Mouse (Mus musculus) heart, embryonic 15.5 days (tissue): ENCODE results near the gene Fam243. TPM values are rescaled to one million over a fixed set of nuclear protein-coding genes. Genes with fewer than 3 reads are reported as not detected.

Experiments used
- ATAC-seq: fragments of 200-750 bp; cut with Nextera tagmentation; replicated peaks from 2 replicates; pipeline ENCODE4 v1.8.0; 2017; ENCODE audit warnings: low read depth, moderate TSS enrichment; ENCODE audit not compliant: insufficient number of reproducible peaks, insufficient read depth, low FRiP score
- H3K27ac ChIP-seq: fragments of 300-500 bp; sonication (generic); 2 replicates; pipeline ENCODE4 v1.5.1; 2015; ENCODE audit warnings: mild to moderate bottlenecking, inconsistent platforms
- H3K27me3 ChIP-seq: fragments of 300-500 bp; sonication (generic); 2 replicates; pipeline ENCODE4 v1.6.1; 2015; ENCODE audit warnings: inconsistent platforms
- H3K36me3 ChIP-seq: fragments of 300-500 bp; sonication (generic); 2 replicates; pipeline ENCODE4 v1.6.1; 2015; ENCODE audit warnings: mild to moderate bottlenecking, inconsistent platforms
- H3K4me1 ChIP-seq: fragments of 300-500 bp; sonication (generic); replicated peaks from 2 replicates; pipeline ENCODE4 v1.6.1; 2015; ENCODE audit warnings: inconsistent platforms
- H3K4me2 ChIP-seq: fragments of 300-500 bp; sonication (generic); 2 replicates; pipeline ENCODE4 v1.6.1; 2015; ENCODE audit warnings: inconsistent platforms, mild to moderate bottlenecking, moderate library complexity
- H3K4me3 ChIP-seq: fragments of 300-500 bp; sonication (generic); 2 replicates; pipeline ENCODE4 v1.5.1; 2015; ENCODE audit warnings: mild to moderate bottlenecking, inconsistent platforms
- H3K9ac ChIP-seq: fragments of 300-500 bp; sonication (generic); 2 replicates; pipeline ENCODE4 v1.6.1; 2015; ENCODE audit warnings: mild to moderate bottlenecking, inconsistent platforms
- H3K9me3 ChIP-seq: fragments of 300-500 bp; sonication (generic); replicated peaks from 2 replicates; pipeline ENCODE4 v1.6.1; 2016; ENCODE audit warnings: inconsistent platforms
- WGBS: fragments of 180-500 bp; shearing (Covaris S2); methylation state at CpG from one replicate; pipeline ENCODE4 v1.1.7; 2015; ENCODE audit warnings: mixed read lengths; 5-methylcytosine and 5-hydroxymethylcytosine counted together
- polyA plus RNA-seq: library from polyadenylated mRNA; unstranded; fragments of >200 nt; fragmentation: Nextera tagmentation; extraction: Ambion mirVana; gene quantifications from 2 replicates; pipeline ENCODE4 v1.2.1, GENCODE M21; 2015

Gene Fam243
- polyA plus RNA-seq, 1 experiment from 2014 or later, result not detected

GRCm38 (mm10) chr16:92295328-92295727 is 25.9 kb downstream of the Fam243 start:
- WGBS, result 42% methylated on average over 2 of the region's 2 CpGs
- Histone ChIP-seq H3K27ac (0 out of 2 replicates have a peak overlapping the region, but pooled peaks have one; percentile 16), H3K27me3 (no peaks in the 10 kb centered on the region), H3K9me3 (no peaks in the 10 kb centered on the region), H3K9ac (no peak overlapping the region), H3K4me3 (no peak overlapping the region), H3K4me1 (peaks cover 11% of the 10 kb centered on the region), H3K36me3 (no peaks in the 10 kb centered on the region), H3K4me2 (no peak overlapping the region)
- 0 out of 2 replicates have a peak, but pooled peaks have one; percentile 35 for ATAC-seq

- no peak overlapping the region for H3K9ac ChIP-seq
- peaks cover 11% of the 10 kb centered on the region for H3K4me1 ChIP-seq
- H3K4me3 ChIP-seq, result no peak overlapping the region
- no peak for ATAC-seq
- 59% methylated on average over 12 of the region's 12 CpGs for WGBS
- H3K9me3 ChIP-seq, result no peaks in the 10 kb centered on the region
- H3K27ac ChIP-seq, result no peak overlapping the region
- no peaks in the 10 kb centered on the region; the same call in 1 of the 2 replicates for H3K27me3 ChIP-seq
- H3K36me3 ChIP-seq, result no peaks in the 10 kb centered on the region
- no peak overlapping the region for H3K4me2 ChIP-seq
Measured at GRCm38 (mm10) chr16:92294267-92294970, 26.8 kb downstream of the Fam243 start.

- 60% methylated on average over 10 of the region's 10 CpGs for WGBS
- Histone ChIP-seq H3K4me1 (peaks cover 11% of the 10 kb centered on the region), H3K4me3 (no peak within 1 kb of the TSS)
Measured at GRCm38 (mm10) chr16:92292101-92292500, 29.1 kb downstream of the Fam243 start, which contains the start of gene Kcne2. Gene Kcne2, plus strand, starts transcription at chr16:92292389.

GRCm38 (mm10) chr16:92290045-92290444 is 31.2 kb downstream of the Fam243 start:
- H3K4me2 ChIP-seq, result no peak overlapping the region
- H3K9me3 ChIP-seq, result no peaks in the 10 kb centered on the region
- peaks cover 6% of the 10 kb centered on the region for H3K4me1 ChIP-seq
- H3K27ac ChIP-seq, result no peak overlapping the region
- H3K9ac ChIP-seq, result no peak overlapping the region
- no peak overlapping the region for H3K4me3 ChIP-seq
- H3K36me3 ChIP-seq, result no peaks in the 10 kb centered on the region
- peak; percentile 58; the same call in 1 of the 2 replicates for ATAC-seq
- H3K27me3 ChIP-seq, result no peaks in the 10 kb centered on the region; the same call in 1 of the 2 replicates

More at GRCm38 (mm10) chr16:92292101-92292500, 29.1 kb downstream of the Fam243 start, which contains the start of gene Kcne2:
- no peaks in the 10 kb centered on the region; the same call in 1 of the 2 replicates for H3K27me3 ChIP-seq
- no peaks in the 10 kb centered on the region for H3K36me3 ChIP-seq
- no peak within 1 kb of the TSS for H3K9ac ChIP-seq
- no peak for ATAC-seq
- H3K27ac ChIP-seq, result no peak within 1 kb of the TSS
- no peaks in the 10 kb centered on the region for H3K9me3 ChIP-seq
- H3K4me2 ChIP-seq, result no peak within 1 kb of the TSS

GRCm38 (mm10) chr16:92288778-92289177 is 32.5 kb downstream of the Fam243 start:
- no peak for ATAC-seq
- Histone ChIP-seq H3K9ac (no peak overlapping the region), H3K27me3 (no peaks in the 10 kb centered on the region; the same call in 1 of the 2 replicates), H3K9me3 (no peaks in the 10 kb centered on the region), H3K4me1 (no peaks in the 10 kb centered on the region), H3K4me2 (no peak overlapping the region), H3K4me3 (no peak overlapping the region), H3K27ac (no peak overlapping the region), H3K36me3 (no peaks in the 10 kb centered on the region)
- 70% methylated on average over 9 of the region's 9 CpGs for WGBS

- WGBS, result 9% methylated on average over 7 of the region's 7 CpGs
- Histone ChIP-seq H3K27me3 (no peaks in the 10 kb centered on the region; the same call in 1 of the 2 replicates), H3K9ac (no peak overlapping the region), H3K9me3 (no peaks in the 10 kb centered on the region), H3K27ac (no peak overlapping the region), H3K4me1 (no peaks in the 10 kb centered on the region), H3K4me2 (no peak overlapping the region), H3K36me3 (no peaks in the 10 kb centered on the region), H3K4me3 (no peak overlapping the region)
- ATAC-seq, result no peak
Measured at GRCm38 (mm10) chr16:92286609-92287008, 34.6 kb downstream of the Fam243 start.

- Histone ChIP-seq H3K27me3 (no peaks in the 10 kb centered on the region; the same call in 1 of the 2 replicates), H3K9me3 (no peaks in the 10 kb centered on the region), H3K27ac (no peak overlapping the region), H3K9ac (no peak overlapping the region), H3K4me1 (no peaks in the 10 kb centered on the region), H3K36me3 (no peaks in the 10 kb centered on the region), H3K4me3 (no peak overlapping the region), H3K4me2 (no peak overlapping the region)
- WGBS, result 26% methylated on average over 10 of the region's 10 CpGs
- no peak for ATAC-seq
Measured at GRCm38 (mm10) chr16:92285068-92285467, 36.2 kb downstream of the Fam243 start.

- Histone ChIP-seq H3K36me3 (no peaks in the 10 kb centered on the region), H3K9ac (no peak overlapping the region), H3K4me2 (no peak overlapping the region), H3K4me1 (no peaks in the 10 kb centered on the region), H3K9me3 (no peaks in the 10 kb centered on the region), H3K27ac (no peak overlapping the region), H3K4me3 (no peak overlapping the region), H3K27me3 (no peaks in the 10 kb centered on the region)
- no peak for ATAC-seq
- 83% methylated on average over 5 of the region's 5 CpGs for WGBS
Measured at GRCm38 (mm10) chr16:92282671-92283070, 38.6 kb downstream of the Fam243 start.

- no peak overlapping the region for H3K27ac ChIP-seq
- no peaks in the 10 kb centered on the region for H3K9me3 ChIP-seq
- H3K27me3 ChIP-seq, result no peaks in the 10 kb centered on the region
- H3K4me3 ChIP-seq, result no peak overlapping the region
- ATAC-seq, result no peak
- H3K4me2 ChIP-seq, result no peak overlapping the region
- WGBS, result 77% methylated on average over 4 of the region's 4 CpGs
- H3K4me1 ChIP-seq, result no peaks in the 10 kb centered on the region
- H3K36me3 ChIP-seq, result no peaks in the 10 kb centered on the region
- H3K9ac ChIP-seq, result no peak overlapping the region
Measured at GRCm38 (mm10) chr16:92275526-92275925, 45.7 kb downstream of the Fam243 start.

- Histone ChIP-seq H3K27ac (no peak overlapping the region), H3K4me3 (no peak overlapping the region), H3K9me3 (no peaks in the 10 kb centered on the region), H3K27me3 (no peaks in the 10 kb centered on the region), H3K4me1 (no peaks in the 10 kb centered on the region), H3K9ac (no peak overlapping the region), H3K4me2 (no peak overlapping the region), H3K36me3 (no peaks in the 10 kb centered on the region)
- WGBS, result 74% methylated on average over 5 of the region's 5 CpGs
- ATAC-seq, result no peak
Measured at GRCm38 (mm10) chr16:92274516-92274915, 46.7 kb downstream of the Fam243 start.
